Mouse (Mus musculus): ENCODE data around the gene Iqgap2. TPM values are rescaled to one million over a fixed set of nuclear protein-coding genes. Genes with fewer than 3 reads are reported as not detected.

Iqgap2 gene
- total and polyA plus RNA-seq, 3 experiments: 0.27 to 0.32 TPM; not detected in 1

- Histone ChIP-seq H3K36me3 (ENCODE audit: control insufficient read depth in 1 of 2, insufficient read depth in 2 of 2, low read length in 2 of 2) (no peaks in the 10 kb centered on the region), H3K4me3 (ENCODE audit: control insufficient read depth in 1 of 2, insufficient read depth in 1 of 2, low read depth in 2 of 2, low read length in 2 of 2) (no peak overlapping the region), H3K27ac (ENCODE audit: control insufficient read depth, low read depth, low read length) (no peak overlapping the region), H3K9me3 (replicated peaks; ENCODE audit: insufficient read depth, low read length) (no peaks in the 10 kb centered on the region), H3K79me2 (ENCODE audit: control insufficient read depth, insufficient read depth, low read length, poor library complexity) (no peaks in the 10 kb centered on the region), H3K27me3 (ENCODE audit: control insufficient read depth in 1 of 2, insufficient read depth in 2 of 2, low read length in 2 of 2) (peaks cover 0 to 4% of the 10 kb centered on the region in 2 experiments; a peak in 2 of 4 replicates), H3K4me1 (ENCODE audit: control insufficient read depth in 1 of 2, insufficient read depth in 2 of 2, low read length in 2 of 2) (no peaks in the 10 kb centered on the region), H3K9ac (ENCODE audit: control insufficient read depth, low read depth, low read length, poor library complexity, severe bottlenecking) (no peak overlapping the region)
- peak; percentile 28 for DNase-seq (ENCODE audit: low read depth, low spot score)
- peak in 1 of 2 experiments; percentile 33; a peak in 1 of 4 replicates for TF ChIP-seq EP300 (IDR thresholded peaks at IDR 0.05; ENCODE audit: low read depth in 1 of 2, low read length in 2 of 2)
- TF ChIP-seq UBTF (IDR thresholded peaks at IDR 0.05; ENCODE audit: borderline replicate concordance, insufficient read depth, low read depth, low read length): no peak
- peak; percentile 33; the same call in 1 of the 2 replicates for TF ChIP-seq ETS1 (IDR thresholded peaks at IDR 0.05; ENCODE audit: low read depth, low read length)
- no peak for TF ChIP-seq ZNF384 (IDR thresholded peaks at IDR 0.05; ENCODE audit: low read depth, low read length)
- no peak for TF ChIP-seq ZKSCAN1 (IDR thresholded peaks at IDR 0.05; ENCODE audit: low read depth, low read length)
- TF ChIP-seq MYB (IDR thresholded peaks at IDR 0.05; ENCODE audit: low read depth, low read length): no peak
- peak; percentile 28; the same call in 1 of the 2 replicates for TF ChIP-seq GATA1 (IDR thresholded peaks at IDR 0.05; ENCODE audit: low read depth, low read length)
Measured at GRCm38 (mm10) chr13:95788631-95789376, 102.9 kb downstream of the Iqgap2 start.

GRCm38 (mm10) chr13:95782969-95783332, 108.8 kb downstream of the Iqgap2 start:
- H3K27me3 ChIP-seq (ENCODE audit: control insufficient read depth in 1 of 2, insufficient read depth in 2 of 2, low read length in 2 of 2): no peaks in the 10 kb centered on the region; a peak in 2 of 4 replicates
- no peaks in the 10 kb centered on the region for H3K9me3 ChIP-seq (replicated peaks; ENCODE audit: insufficient read depth, low read length)
- H3K4me3 ChIP-seq (ENCODE audit: control insufficient read depth in 1 of 2, insufficient read depth in 1 of 2, low read depth in 2 of 2, low read length in 2 of 2): no peak overlapping the region
- no peak for DNase-seq (ENCODE audit: low read depth, low spot score)
- no peaks in the 10 kb centered on the region for H3K4me1 ChIP-seq (ENCODE audit: control insufficient read depth in 1 of 2, insufficient read depth in 2 of 2, low read length in 2 of 2)
- H3K27ac ChIP-seq (ENCODE audit: control insufficient read depth, low read depth, low read length): no peak overlapping the region
- no peak for TF ChIP-seq MYC (IDR thresholded peaks at IDR 0.05; ENCODE audit: low read depth, low read length)
- no peak for TF ChIP-seq MEF2A (IDR thresholded peaks at IDR 0.05; ENCODE audit: extremely low read depth, insufficient replicate concordance, low read depth, low read length, poor library complexity, severe bottlenecking)
- TF ChIP-seq POLR2AphosphoS5 (IDR thresholded peaks at IDR 0.05; ENCODE audit: borderline replicate concordance, low read depth, low read length): no peak
- no peak for TF ChIP-seq ETS1 (IDR thresholded peaks at IDR 0.05; ENCODE audit: low read depth, low read length)
- no peak for TF ChIP-seq SMC3 (IDR thresholded peaks at IDR 0.05; ENCODE audit: low read depth, low read length)
- TF ChIP-seq NRF1 (IDR thresholded peaks at IDR 0.05; ENCODE audit: insufficient read depth, low read depth, low read length, poor library complexity, severe bottlenecking): no peak
- TF ChIP-seq TBP (IDR thresholded peaks at IDR 0.05; ENCODE audit: low read depth, low read length): no peak
- no peak for TF ChIP-seq MAX (IDR thresholded peaks at IDR 0.05; ENCODE audit: low read length)
- TF ChIP-seq E2F4 (IDR thresholded peaks at IDR 0.05; ENCODE audit: borderline replicate concordance, low read depth, low read length): no peak
- TF ChIP-seq NELFE (IDR thresholded peaks at IDR 0.05; ENCODE audit: low read depth, low read length): no peak
- TF ChIP-seq ZNF384 (IDR thresholded peaks at IDR 0.05; ENCODE audit: low read depth, low read length): no peak
- H3K36me3 ChIP-seq (ENCODE audit: control insufficient read depth in 1 of 2, insufficient read depth in 2 of 2, low read length in 2 of 2): no peaks in the 10 kb centered on the region
- no peak overlapping the region for H3K9ac ChIP-seq (ENCODE audit: control insufficient read depth, low read depth, low read length, poor library complexity, severe bottlenecking)
- H3K79me2 ChIP-seq (ENCODE audit: control insufficient read depth, insufficient read depth, low read length, poor library complexity): no peaks in the 10 kb centered on the region
